Mouse (Mus musculus): ENCODE measurements around the gene Dennd4a. TPM values are rescaled to one million over a fixed set of nuclear protein-coding genes. Genes with fewer than 3 reads are reported as not detected.

Gene Dennd4a
- total and polyA plus RNA-seq, 2 experiments from 2014 or later, result 8.8 to 17.6 TPM

DNA sequence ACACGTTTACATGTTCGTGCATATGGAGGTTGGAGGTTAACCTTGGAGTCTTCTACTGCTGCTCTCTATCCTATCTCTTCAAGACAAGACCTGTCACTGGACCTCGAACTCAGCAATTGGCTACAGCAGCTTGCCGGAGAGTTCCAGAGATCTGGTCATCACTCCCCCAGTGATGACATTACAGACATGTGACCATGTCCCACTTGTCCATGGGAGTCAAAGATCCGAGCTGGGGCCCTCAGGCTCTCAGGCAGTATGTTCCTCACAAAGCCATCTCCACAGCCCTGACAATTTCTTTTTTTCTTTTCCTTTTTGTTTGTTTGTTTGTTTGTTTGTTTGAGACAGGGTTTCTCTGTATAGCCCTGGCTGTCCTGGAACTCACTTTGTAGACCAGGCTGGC, 11.6 kb upstream of the Dennd4a start:
- Histone ChIP-seq H3K27ac (no peak overlapping the region), H3K4me2 (ENCODE audit: low read depth, low read length) (no peak overlapping the region), H3K36me3 (ENCODE audit: insufficient read depth, low read length) (no peaks in the 10 kb centered on the region), H3K27me3 (ENCODE audit: insufficient read depth, low read length) (no peaks in the 10 kb centered on the region), H3K9me3 (ENCODE audit: low read length) (no peaks in the 10 kb centered on the region), H3K9ac (replicated peaks; ENCODE audit: low read length) (no peak overlapping the region), H3K4me3 (ENCODE audit: low read length) (no peak overlapping the region), H3K4me1 (ENCODE audit: insufficient read depth, low read length) (no peaks in the 10 kb centered on the region)
- DNase-seq (ENCODE audit: low spot score) (no peak), ATAC-seq (no peak)
- WGBS, result 90% methylated on average over 5 of the region's 5 CpGs
- TF ChIP-seq CTCF (IDR thresholded peaks at IDR 0.05; ENCODE audit: low read depth), result no peak

DNA sequence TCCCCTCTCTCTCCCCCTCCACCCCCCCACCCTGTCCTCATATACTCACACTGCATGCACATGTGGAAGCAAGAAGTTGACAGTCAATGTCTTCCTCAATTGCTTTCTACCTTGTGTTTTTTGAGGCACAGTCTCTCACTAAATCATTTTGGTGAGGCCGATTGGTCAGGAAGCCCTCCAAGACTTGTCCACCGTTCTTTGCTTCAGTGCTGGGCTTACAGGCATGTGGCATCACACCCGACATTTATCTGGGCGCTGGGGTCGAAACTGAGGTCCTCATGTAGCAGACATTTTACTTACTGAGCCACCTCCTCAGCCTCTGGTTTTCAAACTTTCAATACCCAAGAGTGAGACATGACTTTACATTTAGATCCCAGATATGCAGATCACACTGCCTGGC, 8.6 kb upstream of the Dennd4a start:
- Histone ChIP-seq H3K9me3 (ENCODE audit: low read length) (no peaks in the 10 kb centered on the region), H3K36me3 (ENCODE audit: insufficient read depth, low read length) (no peaks in the 10 kb centered on the region), H3K9ac (replicated peaks; ENCODE audit: low read length) (no peak overlapping the region), H3K27ac (no peak overlapping the region), H3K27me3 (ENCODE audit: insufficient read depth, low read length) (no peaks in the 10 kb centered on the region), H3K4me2 (ENCODE audit: low read depth, low read length) (no peak overlapping the region), H3K4me3 (ENCODE audit: low read length) (no peak overlapping the region), H3K4me1 (ENCODE audit: insufficient read depth, low read length) (no peaks in the 10 kb centered on the region)
- TF ChIP-seq CTCF (IDR thresholded peaks at IDR 0.05; ENCODE audit: low read depth), result no peak
- WGBS, result 84% methylated on average over 5 of the region's 5 CpGs
- DNase-seq (ENCODE audit: low spot score) (no peak), ATAC-seq (no peak)

DNA sequence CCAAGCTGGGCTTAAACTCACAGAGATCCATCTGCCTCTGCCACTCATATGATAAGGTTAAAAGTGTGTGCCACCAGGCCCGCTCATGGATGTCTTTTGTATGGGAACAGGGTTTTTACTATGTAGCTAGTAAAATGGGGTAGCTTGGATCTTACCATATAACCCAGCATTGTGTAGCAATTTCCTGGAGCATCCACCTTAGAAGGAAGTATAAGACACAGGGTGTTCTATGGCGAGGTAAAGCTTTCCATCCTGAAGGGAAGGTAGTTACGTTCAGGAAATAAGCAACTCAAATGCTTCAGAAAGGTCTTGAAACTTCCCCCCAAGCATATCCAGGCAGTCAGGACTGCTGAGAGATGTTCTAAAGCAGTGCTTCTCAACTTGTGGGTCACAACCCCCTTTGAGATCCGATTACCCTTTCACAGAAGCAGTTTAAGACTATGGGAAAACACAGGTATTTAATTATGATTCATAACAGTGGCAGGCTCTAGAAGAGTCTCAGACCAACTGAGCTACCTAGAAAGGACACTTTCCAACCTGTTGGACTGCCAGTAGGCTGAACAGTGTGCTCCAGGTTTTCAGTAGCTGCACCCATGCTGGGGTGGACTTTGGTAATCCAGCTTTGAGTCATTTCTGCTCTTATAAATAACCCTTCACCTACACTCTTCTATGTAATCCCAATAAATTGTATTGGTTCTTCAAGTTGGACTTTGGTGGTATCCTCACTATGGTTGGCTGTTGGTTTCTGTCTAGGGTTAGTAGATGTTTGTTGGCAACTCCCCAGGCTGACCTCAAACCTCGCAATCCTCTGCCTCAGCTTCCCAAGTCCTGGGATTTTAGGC, 7.5 kb upstream of the Dennd4a start:
- Histone ChIP-seq H3K4me2 (ENCODE audit: low read depth, low read length) (no peak overlapping the region), H3K27me3 (ENCODE audit: insufficient read depth, low read length) (no peaks in the 10 kb centered on the region), H3K9ac (replicated peaks; ENCODE audit: low read length) (no peak overlapping the region), H3K36me3 (ENCODE audit: insufficient read depth, low read length) (no peaks in the 10 kb centered on the region), H3K4me1 (ENCODE audit: insufficient read depth, low read length) (no peaks in the 10 kb centered on the region), H3K4me3 (ENCODE audit: low read length) (no peak overlapping the region), H3K9me3 (ENCODE audit: low read length) (no peaks in the 10 kb centered on the region), H3K27ac (no peak overlapping the region)
- TF ChIP-seq CTCF (IDR thresholded peaks at IDR 0.05; ENCODE audit: low read depth), result no peak
- DNase-seq (ENCODE audit: low spot score), result no peak
- no peak for ATAC-seq
- 90% methylated on average over 5 of the region's 5 CpGs for WGBS

DNA sequence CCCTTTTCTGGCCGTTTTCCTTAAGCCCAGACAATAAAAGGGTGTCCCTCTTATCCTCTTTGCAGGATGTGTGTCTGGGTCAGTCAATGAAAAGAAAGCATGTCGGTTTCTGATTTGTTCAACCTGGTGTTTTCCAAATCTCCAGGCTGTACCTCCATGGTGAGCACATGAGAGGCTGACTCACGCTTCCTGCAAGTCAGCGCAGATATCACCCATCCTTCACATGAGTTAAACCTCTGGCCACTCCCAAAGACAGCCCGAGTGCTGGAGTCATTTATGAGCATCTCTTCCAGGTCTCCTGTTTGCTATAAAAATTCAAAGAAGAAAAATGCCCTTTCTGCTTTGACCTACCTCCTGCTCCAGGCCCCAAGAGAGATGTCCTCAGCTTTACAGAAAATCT, 5.3 kb upstream of the Dennd4a start:
- H3K9me3 ChIP-seq (ENCODE audit: low read length), result no peaks in the 10 kb centered on the region
- H3K4me3 ChIP-seq (ENCODE audit: low read length), result no peak overlapping the region
- no peak overlapping the region for H3K27ac ChIP-seq
- WGBS, result 79% methylated on average over 5 of the region's 5 CpGs
- no peak for TF ChIP-seq CTCF (IDR thresholded peaks at IDR 0.05; ENCODE audit: low read depth)
- no peaks in the 10 kb centered on the region for H3K4me1 ChIP-seq (ENCODE audit: insufficient read depth, low read length)
- no peak for DNase-seq (ENCODE audit: low spot score)
- H3K4me2 ChIP-seq (ENCODE audit: low read depth, low read length), result no peak overlapping the region
- H3K36me3 ChIP-seq (ENCODE audit: insufficient read depth, low read length), result no peaks in the 10 kb centered on the region
- no peaks in the 10 kb centered on the region for H3K27me3 ChIP-seq (ENCODE audit: insufficient read depth, low read length)
- H3K9ac ChIP-seq (replicated peaks; ENCODE audit: low read length), result no peak overlapping the region
- no peak for ATAC-seq

DNA sequence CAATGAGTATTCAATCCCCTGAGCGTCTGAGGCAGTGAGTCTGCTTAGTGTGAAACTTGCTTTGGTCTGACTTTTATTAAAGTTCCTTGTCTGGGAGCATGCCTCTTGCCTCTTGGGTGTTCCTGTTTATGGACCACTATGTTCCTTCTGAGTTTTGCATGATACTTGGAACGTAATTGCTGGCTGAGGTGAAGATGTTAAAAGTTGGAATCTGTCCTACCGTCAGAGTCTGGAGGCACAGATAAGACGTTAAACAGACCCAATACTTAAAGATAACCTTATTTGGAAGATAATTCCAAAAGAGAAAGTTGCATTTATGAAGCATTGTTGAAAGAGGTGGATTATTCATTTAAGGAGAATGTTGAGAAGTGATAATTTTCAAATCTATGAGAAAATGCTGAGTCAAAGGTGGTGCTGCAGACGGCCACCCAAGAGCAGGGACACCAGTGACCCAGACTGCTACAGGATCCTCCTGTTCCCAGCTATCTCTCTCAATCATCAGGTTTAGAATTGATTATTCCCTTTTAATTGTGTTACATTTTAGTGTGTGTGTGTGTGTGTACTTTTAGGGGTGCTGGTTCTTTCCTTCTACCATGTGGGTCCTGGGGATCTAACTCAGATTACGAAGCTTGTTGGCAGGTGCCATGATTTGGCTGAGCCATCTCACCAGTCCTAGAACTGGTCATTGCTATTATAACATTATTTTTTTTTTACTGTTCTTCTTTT, 4.6 kb upstream of the Dennd4a start:
- no peaks in the 10 kb centered on the region for H3K27me3 ChIP-seq (ENCODE audit: insufficient read depth, low read length)
- H3K4me3 ChIP-seq (ENCODE audit: low read length), result no peak overlapping the region
- no peaks in the 10 kb centered on the region for H3K4me1 ChIP-seq (ENCODE audit: insufficient read depth, low read length)
- ATAC-seq, result no peak
- H3K9me3 ChIP-seq (ENCODE audit: low read length), result no peaks in the 10 kb centered on the region
- no peak overlapping the region for H3K27ac ChIP-seq
- no peak for DNase-seq (ENCODE audit: low spot score)
- H3K36me3 ChIP-seq (ENCODE audit: insufficient read depth, low read length), result no peaks in the 10 kb centered on the region
- no peak overlapping the region for H3K4me2 ChIP-seq (ENCODE audit: low read depth, low read length)
- TF ChIP-seq CTCF (IDR thresholded peaks at IDR 0.05; ENCODE audit: low read depth), result no peak
- 79% methylated on average over 6 of the region's 6 CpGs for WGBS
- no peak overlapping the region for H3K9ac ChIP-seq (replicated peaks; ENCODE audit: low read length)

DNA sequence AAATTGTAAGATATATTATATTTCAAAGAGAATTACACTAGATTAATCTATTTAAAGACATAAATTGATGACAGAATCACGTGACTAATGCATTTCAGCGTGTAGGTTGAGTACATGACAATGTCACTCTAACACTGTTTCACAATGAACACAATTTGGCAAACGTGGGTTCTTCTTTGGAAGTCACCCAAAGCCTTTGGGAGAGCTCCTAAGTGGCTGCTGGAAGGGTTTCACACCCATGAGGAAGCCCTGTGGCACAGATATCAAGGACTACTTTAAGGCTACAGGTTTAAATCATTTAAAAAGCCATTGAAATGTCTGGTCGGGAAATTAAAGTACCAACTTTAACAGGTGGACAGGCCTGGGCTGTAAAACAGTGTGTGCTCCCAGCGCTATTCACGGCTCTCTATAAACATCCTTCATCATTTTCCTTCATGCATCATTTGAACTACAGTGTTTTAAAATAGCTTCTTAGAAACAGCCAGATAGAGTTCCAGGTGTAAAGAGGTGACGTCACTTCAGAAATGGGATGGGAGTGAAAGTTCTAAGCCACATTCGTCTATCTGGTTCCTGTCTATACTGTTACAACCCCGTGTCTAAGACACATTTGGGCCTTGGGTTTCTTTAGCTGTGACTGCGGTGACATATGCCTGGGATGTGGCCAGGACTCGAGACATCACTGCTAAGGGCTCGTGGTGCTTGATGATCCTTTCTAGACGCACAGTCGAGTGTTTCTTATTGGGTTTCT, 3.9 kb upstream of the Dennd4a start:
- TF ChIP-seq CTCF (IDR thresholded peaks at IDR 0.05; ENCODE audit: low read depth), result no peak
- ATAC-seq (no peak), DNase-seq (ENCODE audit: low spot score) (no peak)
- Histone ChIP-seq H3K9ac (replicated peaks; ENCODE audit: low read length) (no peak overlapping the region), H3K27me3 (ENCODE audit: insufficient read depth, low read length) (no peaks in the 10 kb centered on the region), H3K4me1 (ENCODE audit: insufficient read depth, low read length) (peaks cover 1% of the 10 kb centered on the region; the same call in 1 of the 2 replicates), H3K27ac (no peak overlapping the region), H3K4me3 (ENCODE audit: low read length) (no peak overlapping the region), H3K4me2 (ENCODE audit: low read depth, low read length) (no peak overlapping the region), H3K9me3 (ENCODE audit: low read length) (no peaks in the 10 kb centered on the region), H3K36me3 (ENCODE audit: insufficient read depth, low read length) (no peaks in the 10 kb centered on the region)
- 82% methylated on average over 14 of the region's 14 CpGs for WGBS

All from hindbrain, postnatal 0 days (tissue).